Mouse (Mus musculus) intestine, embryonic 15.5 days (tissue): Measurements from ENCODE around the gene Hspa1a. TPM values are rescaled to one million over a fixed set of nuclear protein-coding genes. Genes with fewer than 3 reads are reported as not detected.
A peak's percentile ranks its signal among the peaks of the same experiment; 100 is the strongest.
"Not testable (repeated sequence)": the region's sequence is repeated elsewhere in the genome, so short reads cannot be mapped to it uniquely, and the experiment has no call there.

Experiments
- ATAC-seq: fragments of 200-750 bp; cut with Nextera tagmentation; 2 replicates; pipeline ENCODE4 v1.8.0; 2017; ENCODE audit warnings: moderate TSS enrichment, moderate library complexity
- H3K27ac ChIP-seq: fragments of 300-500 bp; sonication (generic); 2 replicates; pipeline ENCODE4 v1.5.1; 2015; ENCODE audit warnings: mild to moderate bottlenecking, inconsistent platforms
- H3K27me3 ChIP-seq: fragments of 300-500 bp; sonication (generic); replicated peaks from 2 replicates; pipeline ENCODE4 v1.6.1; 2015; ENCODE audit warnings: inconsistent platforms
- H3K36me3 ChIP-seq: fragments of 300-500 bp; sonication (generic); 2 replicates; pipeline ENCODE4 v1.6.1; 2015; ENCODE audit warnings: inconsistent platforms
- H3K4me1 ChIP-seq: fragments of 300-500 bp; sonication (generic); replicated peaks from 2 replicates; pipeline ENCODE4 v1.6.1; 2015; ENCODE audit warnings: inconsistent platforms
- H3K4me2 ChIP-seq: fragments of 300-500 bp; sonication (generic); replicated peaks from 2 replicates; pipeline ENCODE4 v1.6.1; 2015; ENCODE audit warnings: mild to moderate bottlenecking, inconsistent platforms
- H3K4me3 ChIP-seq: fragments of 300-500 bp; sonication (generic); replicated peaks from 2 replicates; pipeline ENCODE4 v1.5.1; 2015; ENCODE audit warnings: inconsistent platforms
- H3K9ac ChIP-seq: fragments of 300-500 bp; sonication (generic); 2 replicates; pipeline ENCODE4 v1.6.1; 2015; ENCODE audit warnings: inconsistent platforms
- H3K9me3 ChIP-seq: fragments of 300-500 bp; sonication (generic); 2 replicates; pipeline ENCODE4 v1.6.1; 2016; ENCODE audit warnings: inconsistent platforms
- WGBS: fragments of 180-500 bp; shearing (Covaris S2); methylation state at CpG from one replicate; pipeline ENCODE4 v1.1.7; 2015; 5-methylcytosine and 5-hydroxymethylcytosine counted together
- polyA plus RNA-seq: library from polyadenylated mRNA; unstranded; fragments of >200 nt; fragmentation: Nextera tagmentation; extraction: Ambion mirVana; gene quantifications from 2 replicates; pipeline ENCODE4 v1.2.1, GENCODE M21; 2015

Hspa1a gene
- polyA plus RNA-seq, 1 experiment from 2014 or later = 6.2 TPM

GRCm38 (mm10) chr17:34950514-34951455, 21.2 kb downstream of the Hspa1a start:
- Histone ChIP-seq H3K4me3 (peak overlapping the region; percentile 77), H3K4me1 (peaks cover 7% of the 10 kb centered on the region; the same call in 1 of the 2 replicates), H3K27ac (peak overlapping the region; percentile 82), H3K4me2 (peak overlapping the region; percentile 55), H3K27me3 (no peaks in the 10 kb centered on the region), H3K36me3 (peaks cover 8% of the 10 kb centered on the region), H3K9ac (peak overlapping the region; percentile 89), H3K9me3 (no peaks in the 10 kb centered on the region)
- 19% methylated on average over 10 of the region's 10 CpGs for WGBS
- peak; percentile 68 for ATAC-seq

- Histone ChIP-seq H3K4me3 (0 out of 2 replicates have a peak overlapping the region, but pooled peaks have one; percentile 9), H3K9me3 (no peaks in the 10 kb centered on the region), H3K36me3 (peaks cover 8% of the 10 kb centered on the region), H3K27me3 (no peaks in the 10 kb centered on the region), H3K4me1 (peaks cover 7% of the 10 kb centered on the region; the same call in 1 of the 2 replicates), H3K4me2 (peak overlapping the region; percentile 55), H3K27ac (peak overlapping the region; percentile 82), H3K9ac (peak overlapping the region; percentile 89; the same call in 1 of the 2 replicates)
- 45% methylated on average over 4 of the region's 4 CpGs for WGBS
- peak; percentile 7; the same call in 1 of the 2 replicates for ATAC-seq
Observed at GRCm38 (mm10) chr17:34949553-34949969, 22.4 kb downstream of the Hspa1a start.

GRCm38 (mm10) chr17:34948721-34949552, 23.0 kb downstream of the Hspa1a start:
- 58% methylated on average over 9 of the region's 9 CpGs for WGBS
- not testable (repeated sequence) for H3K27me3 ChIP-seq, H3K4me2 ChIP-seq, H3K36me3 ChIP-seq, H3K9me3 ChIP-seq, ATAC-seq, H3K4me3 ChIP-seq, H3K4me1 ChIP-seq, H3K9ac ChIP-seq
- H3K27ac ChIP-seq = peak overlapping the region; percentile 82

GRCm38 (mm10) chr17:34947606-34948005, 24.4 kb downstream of the Hspa1a start:
- H3K4me1 ChIP-seq = peaks cover 7% of the 10 kb centered on the region; the same call in 1 of the 2 replicates
- H3K9ac ChIP-seq = no peak overlapping the region
- peaks cover 8% of the 10 kb centered on the region for H3K36me3 ChIP-seq
- ATAC-seq = no peak
- WGBS = 19% methylated on average over 8 of the region's 8 CpGs
- no peaks in the 10 kb centered on the region for H3K9me3 ChIP-seq
- H3K4me2 ChIP-seq = no peak overlapping the region
- no peaks in the 10 kb centered on the region for H3K27me3 ChIP-seq
- no peak overlapping the region for H3K4me3 ChIP-seq
- no peak overlapping the region for H3K27ac ChIP-seq

GRCm38 (mm10) chr17:34946486-34947140, 25.3 kb downstream of the Hspa1a start:
- Histone ChIP-seq H3K27ac (no peak overlapping the region), H3K4me3 (no peak overlapping the region), H3K4me1 (peaks cover 11% of the 10 kb centered on the region; the same call in 1 of the 2 replicates)

GRCm38 (mm10) chr17:34944362-34944761, 27.6 kb downstream of the Hspa1a start:
- Histone ChIP-seq H3K9me3 (no peaks in the 10 kb centered on the region), H3K27ac (0 out of 2 replicates have a peak overlapping the region, but pooled peaks have one; percentile 22), H3K4me1 (peaks cover 7% of the 10 kb centered on the region; the same call in 1 of the 2 replicates), H3K36me3 (no peaks in the 10 kb centered on the region), H3K27me3 (no peaks in the 10 kb centered on the region), H3K4me3 (no peak overlapping the region), H3K9ac (no peak overlapping the region), H3K4me2 (no peak overlapping the region)
- no peak for ATAC-seq

More at GRCm38 (mm10) chr17:34946486-34947140, 25.3 kb downstream of the Hspa1a start:
- Histone ChIP-seq H3K9me3 (no peaks in the 10 kb centered on the region), H3K27me3 (no peaks in the 10 kb centered on the region), H3K36me3 (peaks cover 8% of the 10 kb centered on the region), H3K4me2 (no peak overlapping the region), H3K9ac (no peak overlapping the region)
- 82% methylated on average over 5 of the region's 5 CpGs for WGBS
- no peak for ATAC-seq

- H3K4me3 ChIP-seq = no peak overlapping the region
- H3K4me1 ChIP-seq = peaks cover 7% of the 10 kb centered on the region; the same call in 1 of the 2 replicates
- H3K9ac ChIP-seq = no peak overlapping the region
- H3K4me2 ChIP-seq = 0 out of 2 replicates have a peak overlapping the region, but pooled peaks have one; percentile 7
- 55% methylated on average over 4 of the region's 4 CpGs for WGBS
- H3K36me3 ChIP-seq = no peaks in the 10 kb centered on the region
- H3K27ac ChIP-seq = peak overlapping the region; percentile 66
- H3K27me3 ChIP-seq = no peaks in the 10 kb centered on the region
- ATAC-seq = peak; percentile 61
- no peaks in the 10 kb centered on the region for H3K9me3 ChIP-seq
Observed at GRCm38 (mm10) chr17:34943128-34943815, 28.7 kb downstream of the Hspa1a start.

- peak overlapping the region; percentile 36; the same call in 1 of the 2 replicates for H3K9ac ChIP-seq
- H3K36me3 ChIP-seq = no peaks in the 10 kb centered on the region
- WGBS = 9% methylated on average over 15 of the region's 15 CpGs
- peaks cover 7% of the 10 kb centered on the region; the same call in 1 of the 2 replicates for H3K4me1 ChIP-seq
- no peaks in the 10 kb centered on the region for H3K9me3 ChIP-seq
- H3K4me3 ChIP-seq = peak overlapping the region; percentile 24
- H3K4me2 ChIP-seq = peak overlapping the region; percentile 61
- ATAC-seq = 0 out of 2 replicates have a peak, but pooled peaks have one; percentile 26
- H3K27me3 ChIP-seq = no peaks in the 10 kb centered on the region
- peak overlapping the region; percentile 13 for H3K27ac ChIP-seq
Observed at GRCm38 (mm10) chr17:34941344-34942041, 30.5 kb downstream of the Hspa1a start.

GRCm38 (mm10) chr17:34937960-34938505, 33.9 kb downstream of the Hspa1a start:
- Histone ChIP-seq H3K27me3 (no peaks in the 10 kb centered on the region), H3K27ac (no peak overlapping the region), H3K4me2 (no peak overlapping the region), H3K4me1 (peaks cover 18% of the 10 kb centered on the region), H3K9me3 (no peaks in the 10 kb centered on the region), H3K9ac (no peak overlapping the region), H3K4me3 (no peak overlapping the region), H3K36me3 (no peaks in the 10 kb centered on the region)
- no peak for ATAC-seq
- WGBS = 78% methylated on average over 6 of the region's 6 CpGs

GRCm38 (mm10) chr17:34934830-34935229, 37.1 kb downstream of the Hspa1a start:
- Histone ChIP-seq H3K4me1 (peaks cover 19% of the 10 kb centered on the region), H3K4me2 (peak overlapping the region; percentile 36; the same call in 1 of the 2 replicates), H3K27me3 (no peaks in the 10 kb centered on the region), H3K4me3 (no peak overlapping the region), H3K9ac (peak overlapping the region; percentile 17; the same call in 1 of the 2 replicates), H3K9me3 (no peaks in the 10 kb centered on the region), H3K27ac (no peak overlapping the region), H3K36me3 (no peaks in the 10 kb centered on the region)
- WGBS = 52% methylated on average over 8 of the region's 8 CpGs
- no peak for ATAC-seq
